Comparison of ENCODE assay signal across 8 mouse cellular contexts in genomic region chr17:88529519-88530235, GRCm38 (mm10). TPM values are rescaled to one million over a fixed set of nuclear protein-coding genes. Genes with fewer than 3 reads are reported as not detected.
DNase-seq lines count a peak whose midpoint lies in the region; ATAC-seq and TF ChIP-seq lines count a peak whose summit lies in the region.

Ppp1r21 (plus strand) TSS chr17:88530118.

- DNase-seq in ZHBTc4 (ENCODE audit: low read depth, low spot score): peak; percentile 99
- peak; percentile 99 for DNase-seq in gastrocnemius, adult 2 months
- DNase-seq in hindbrain, postnatal 0 days (ENCODE audit: low spot score): peak; percentile 99
- peak; percentile 97 to 99 for DNase-seq in left cerebral cortex, adult 2 months (ENCODE audit: extremely low spot score in 1 of 2, low spot score in 2 of 2)
- peak; percentile 97 to 98 for DNase-seq in right cerebral cortex, adult 2 months (ENCODE audit: low spot score in 2 of 2)
- peak; percentile 99 for DNase-seq in urinary bladder, postnatal 14 days (ENCODE audit: low spot score)

- no peaks in the 10 kb centered on the region for H3K9me3 ChIP-seq in hindbrain, postnatal 0 days (ENCODE audit: low read length)

- no peaks in the 10 kb centered on the region for H3K36me3 ChIP-seq in hindbrain, postnatal 0 days (ENCODE audit: insufficient read depth, low read length)

- 6% methylated on average over 39 of the region's 49 CpGs for WGBS in hindbrain, postnatal 0 days

- H3K9ac ChIP-seq in hindbrain, postnatal 0 days (replicated peaks; ENCODE audit: low read length): peak within 1 kb of the TSS; percentile 72

- peak; percentile 93 for ATAC-seq in common myeloid progenitor, adult 5-6 weeks (replicated peaks; ENCODE audit: low read depth, poor library complexity, severe bottlenecking)
- peak; percentile 98 for ATAC-seq in hindbrain, postnatal 0 days
- peak; percentile 93 for ATAC-seq in megakaryocyte, adult 5-6 weeks (ENCODE audit: poor library complexity, severe bottlenecking)

- peaks cover 8% of the 10 kb centered on the region for H3K4me1 ChIP-seq in hindbrain, postnatal 0 days (ENCODE audit: insufficient read depth, low read length)

- intact Hi-C loops in gastrocnemius, adult 2 months (cut with DNase I): loop anchor here (2.0 to 5.0 kb wide), 3 partner anchors 68 to 111 kb away; partner anchors contain the start of genes Foxn2 and Ston1
- intact Hi-C loops in left cerebral cortex, adult 2 months (cut with DNase I): loop anchor here (2.0 to 10.0 kb wide), 2 partner anchors 111 to 465 kb away; partner anchors contain the start of gene Fbxo11

- H3K27me3 ChIP-seq in hindbrain, postnatal 0 days (ENCODE audit: insufficient read depth, low read length): no peaks in the 10 kb centered on the region

- peak within 1 kb of the TSS; percentile 86 for H3K27ac ChIP-seq in gastrocnemius, adult 2 months
- peak within 1 kb of the TSS; percentile 94 for H3K27ac ChIP-seq in hindbrain, postnatal 0 days
- peak within 1 kb of the TSS; percentile 95 for H3K27ac ChIP-seq in left cerebral cortex, adult 2 months

- peak within 1 kb of the TSS; percentile 84 for H3K4me3 ChIP-seq in gastrocnemius, adult 2 months
- H3K4me3 ChIP-seq in hindbrain, postnatal 0 days (ENCODE audit: low read length): peak within 1 kb of the TSS; percentile 76
- peak within 1 kb of the TSS; percentile 82 for H3K4me3 ChIP-seq in left cerebral cortex, adult 2 months

- H3K4me2 ChIP-seq in hindbrain, postnatal 0 days (ENCODE audit: low read depth, low read length): peak within 1 kb of the TSS; percentile 77

- TF ChIP-seq CTCF in gastrocnemius, adult 2 months (IDR thresholded peaks at IDR 0.05): no peak
- no peak; the same call in 1 of the 2 replicates for TF ChIP-seq CTCF in hindbrain, postnatal 0 days (IDR thresholded peaks at IDR 0.05; ENCODE audit: low read depth)
- TF ChIP-seq CTCF in left cerebral cortex, adult 2 months (IDR thresholded peaks at IDR 0.05): no peak

RNA-seq across cellular contexts. Expression of gene Ppp1r21, which starts in this region (rescaled TPM):
- total RNA-seq in common myeloid progenitor, adult 5-6 weeks (2017): 40.4 and 41.8 TPM in 2 replicates
- total RNA-seq in gastrocnemius, adult 2 months (2021): 1 to 10 TPM; 4.5 to 5.8 TPM
- total RNA-seq in hindbrain, postnatal 0 days (2014; rRNA removed): 43.7 and 54.5 TPM in 2 replicates
- polyA plus RNA-seq in hindbrain, postnatal 0 days (2015; fragmentation: Nextera tagmentation; extraction: Ambion mirVana): 29.2 and 32.2 TPM in 2 replicates
- 10 to 100 TPM; 77.3 to 79.5 TPM for total RNA-seq in left cerebral cortex, adult 2 months (2021)
- total RNA-seq in megakaryocyte, adult 5-6 weeks (2015): 128 and 132 TPM in 2 replicates
- 126 and 147 TPM in 2 replicates for total RNA-seq in megakaryocyte, adult 5-6 weeks (2017)

Comparison
In these comparisons a context has a peak if more than half of its experiments do, and no peak if none do; other contexts are left out.
1. Peak in every context shown above with its lines: DNase-seq, ATAC-seq, H3K4me3 ChIP-seq and H3K27ac ChIP-seq.